22 mouse cellular contexts compared by ENCODE assay signal in genomic region chr14:118710945-118711344, GRCm38 (mm10). TPM values are rescaled to one million over a fixed set of nuclear protein-coding genes. Genes with fewer than 3 reads are reported as not detected.
DNase-seq lines count a peak whose midpoint lies in the region; ATAC-seq lines count a peak whose summit lies in the region.
"Had no signal": no experiment of that assay in that cellular context is flagged by ENCODE, and none has a peak within 500 bp of the region (broad histone marks: within the 10 kb centered on the region; RNA-seq: fewer than 3 reads in every experiment).

No protein-coding gene starts in this region.

- peak overlapping the region; percentile 38 for H3K4me3 ChIP-seq in megakaryocyte, embryonic 14.5 days (replicated peaks)
- H3K4me3 ChIP-seq: embryonic facial prominence, embryonic 10.5 days; forebrain, embryonic 10.5 days; heart, embryonic 10.5 days; heart, embryonic 15.5 days; hindbrain, embryonic 13.5 days had no signal

- H3K36me3 ChIP-seq in megakaryocyte, embryonic 14.5 days (replicated peaks; ENCODE audit: low read length): no peaks in the 10 kb centered on the region
- H3K36me3 ChIP-seq: embryonic facial prominence, embryonic 10.5 days; forebrain, embryonic 10.5 days; heart, embryonic 10.5 days; heart, embryonic 15.5 days; hindbrain, embryonic 13.5 days had no signal

- peak; percentile 35 for DNase-seq in kidney, adult 11 months
- DNase-seq in kidney, adult 18-20 months: no peak
- peak; percentile 73 for DNase-seq in adipocyte (ENCODE audit: low spot score)
- DNase-seq in thymus, adult 18-20 months: no peak
- DNase-seq in layer of hippocampus, postnatal 36 days: no peak
- DNase-seq: adrenal gland, postnatal 14 days; cerebellum, adult 18-20 months; cerebellum, adult 9-11 months; cerebellum, postnatal 36 days; heart, adult 18-20 months; heart, postnatal 14 days had no signal

- peaks cover 7% of the 10 kb centered on the region for H3K27me3 ChIP-seq in megakaryocyte, embryonic 14.5 days (replicated peaks)
- H3K27me3 ChIP-seq: Patski had no signal

- H3K9me3 ChIP-seq in megakaryocyte, embryonic 14.5 days: no peaks in the 10 kb centered on the region
- H3K9me3 ChIP-seq: embryonic facial prominence, embryonic 10.5 days; forebrain, embryonic 10.5 days; heart, embryonic 10.5 days; heart, embryonic 15.5 days; hindbrain, embryonic 13.5 days had no signal

- peaks cover 57% of the 10 kb centered on the region for H3K4me1 ChIP-seq in megakaryocyte, embryonic 14.5 days

- no peak for ATAC-seq in megakaryocyte, adult 5-6 weeks (ENCODE audit: poor library complexity, severe bottlenecking)
- ATAC-seq: activated CD4-positive, CD25-positive, alpha-beta regulatory T cell, adult 4 months; forebrain, embryonic 14.5 days; hindbrain, postnatal 0 days; Patski had no signal

RNA-seq across cellular contexts. Expression of gene Abcc4, which starts 4.9 kb away (rescaled TPM):
- polyA plus RNA-seq in megakaryocyte, embryonic 14.5 days (2012; ENCODE audit: insufficient read depth, low replicate concordance): 1.7 and 1.8 TPM in 2 replicates
- 29.8 and 32.4 TPM in 2 replicates for total RNA-seq in megakaryocyte, adult 5-6 weeks (2015)
- 24.6 and 28.5 TPM in 2 replicates for total RNA-seq in megakaryocyte, adult 5-6 weeks (2017)
- total RNA-seq in layer of hippocampus, postnatal 36 days (2021): 10 to 100 TPM in 1 of 2 experiments, 1 to 10 TPM in 1; 8.2 to 10.4 TPM

Comparison
In these comparisons a context has a peak if more than half of its experiments do, and no peak if none do; other contexts are left out.
1. DNase-seq: peak in kidney, adult 11 months (single experiment) and adipocyte (single experiment); none in kidney, adult 18-20 months (single experiment), thymus, adult 18-20 months (0 of 2) and layer of hippocampus, postnatal 36 days (0 of 2).